ENCODE assay signal across 9 mouse cellular contexts in genomic region chr2:164134563-164134962, GRCm38 (mm10). TPM values are rescaled to one million over a fixed set of nuclear protein-coding genes. Genes with fewer than 3 reads are reported as not detected.
DNase-seq lines count a peak whose midpoint lies in the region; ATAC-seq and TF ChIP-seq lines count a peak whose summit lies in the region.
"Had no signal": no experiment of that assay in that cellular context is flagged by ENCODE, and none has a peak within 500 bp of the region (broad histone marks: within the 10 kb centered on the region; RNA-seq: fewer than 3 reads in every experiment).

No protein-coding gene starts in this region.

- DNase-seq in NIH3T3 (ENCODE audit: low read depth) = peak; percentile 61
- peak; percentile 47 for DNase-seq in lung, postnatal 36 days
- DNase-seq in T-cell, adult 2 months (ENCODE audit: low spot score) = no peak
- no peak for DNase-seq in thymus, adult 2 months

- peak; percentile 79 for TF ChIP-seq CTCF in intestine, postnatal 0 days (IDR thresholded peaks at IDR 0.05; ENCODE audit: low read depth)
- TF ChIP-seq CTCF in thymus, adult 2 months (IDR thresholded peaks at IDR 0.05; ENCODE audit: borderline replicate concordance, control insufficient read depth, extremely low read depth, insufficient read depth, low read length, poor library complexity) = no peak

- TF ChIP-seq POLR2A in thymus, adult 2 months (IDR thresholded peaks at IDR 0.05; ENCODE audit: control insufficient read depth, extremely low read depth, insufficient read depth, low read length, poor library complexity) = no peak

- H3K9me3 ChIP-seq in intestine, postnatal 0 days (ENCODE audit: control insufficient read depth) = no peaks in the 10 kb centered on the region
- H3K9me3 ChIP-seq in intestine, embryonic 15.5 days = no peaks in the 10 kb centered on the region
- H3K9me3 ChIP-seq: megakaryocyte, embryonic 14.5 days had no signal

- H3K27ac ChIP-seq in intestine, postnatal 0 days (ENCODE audit: low read depth, low read length) = no peak overlapping the region
- no peak overlapping the region for H3K27ac ChIP-seq in intestine, embryonic 15.5 days
- H3K27ac ChIP-seq in thymus, adult 2 months (ENCODE audit: control insufficient read depth, insufficient read depth, low read length) = no peak overlapping the region

- ATAC-seq in intestine, postnatal 0 days = no peak
- ATAC-seq in intestine, embryonic 15.5 days = no peak
- peak; percentile 67 for ATAC-seq in common myeloid progenitor, adult 5-6 weeks (replicated peaks; ENCODE audit: low read depth, poor library complexity, severe bottlenecking)

- H3K4me1 ChIP-seq in intestine, postnatal 0 days (replicated peaks; ENCODE audit: control insufficient read depth, insufficient read depth, low read length) = 0 out of 2 replicates have a peak, but pooled peaks cover 7% of the 10 kb centered on the region
- H3K4me1 ChIP-seq in intestine, embryonic 15.5 days (replicated peaks) = peaks cover 14% of the 10 kb centered on the region
- no peaks in the 10 kb centered on the region for H3K4me1 ChIP-seq in thymus, adult 2 months (replicated peaks; ENCODE audit: control insufficient read depth, insufficient read depth, low read length)

- H3K9ac ChIP-seq in intestine, postnatal 0 days (ENCODE audit: low read depth, low read length) = no peak overlapping the region
- no peak overlapping the region for H3K9ac ChIP-seq in intestine, embryonic 15.5 days

- H3K36me3 ChIP-seq in intestine, postnatal 0 days (ENCODE audit: control insufficient read depth, insufficient read depth) = peaks cover 24% of the 10 kb centered on the region; the same call in 1 of the 2 replicates
- no peaks in the 10 kb centered on the region for H3K36me3 ChIP-seq in intestine, embryonic 15.5 days
- H3K36me3 ChIP-seq in thymus, adult 2 months (ENCODE audit: control insufficient read depth, insufficient read depth, low read length) = peaks cover 70% of the 10 kb centered on the region

- WGBS in intestine, postnatal 0 days = 63% methylated on average over 6 of the region's 6 CpGs
- WGBS in intestine, embryonic 15.5 days = 60% methylated on average over 6 of the region's 6 CpGs
- WGBS in thymus, adult 2 months = 83% methylated on average over 6 of the region's 6 CpGs

- no peak overlapping the region for H3K4me2 ChIP-seq in intestine, postnatal 0 days (replicated peaks; ENCODE audit: low read depth)
- H3K4me2 ChIP-seq in intestine, embryonic 15.5 days (replicated peaks) = no peak overlapping the region

- no peaks in the 10 kb centered on the region for H3K27me3 ChIP-seq in intestine, postnatal 0 days (replicated peaks; ENCODE audit: control insufficient read depth, insufficient read depth, low read length)
- H3K27me3 ChIP-seq in intestine, embryonic 15.5 days (replicated peaks) = no peaks in the 10 kb centered on the region
- no peaks in the 10 kb centered on the region for H3K27me3 ChIP-seq in thymus, adult 2 months (ENCODE audit: control insufficient read depth, insufficient read depth, low read length)
- H3K27me3 ChIP-seq: megakaryocyte, embryonic 14.5 days had no signal

- no peak overlapping the region for H3K4me3 ChIP-seq in intestine, postnatal 0 days (ENCODE audit: low read depth, low read length)
- H3K4me3 ChIP-seq in intestine, embryonic 15.5 days (replicated peaks) = no peak overlapping the region
- H3K4me3 ChIP-seq in thymus, adult 2 months (ENCODE audit: control insufficient read depth, insufficient read depth, low read length) = no peak overlapping the region
- H3K4me3 ChIP-seq: megakaryocyte, embryonic 14.5 days had no signal

RNA-seq across cellular contexts. Expression of gene Kcns1, which starts 36.4 kb away (rescaled TPM):
- 0.07 and 0.21 TPM in 2 replicates for polyA plus RNA-seq in intestine, postnatal 0 days (2015; fragmentation: Nextera tagmentation; extraction: Ambion mirVana)
- 0.15 and 0.29 TPM in 2 replicates for polyA plus RNA-seq in intestine, embryonic 15.5 days (2015; fragmentation: Nextera tagmentation; extraction: Ambion mirVana)
- total RNA-seq in common myeloid progenitor, adult 5-6 weeks (2017) = 0.59 TPM in 1 of 2 replicates, not detected in the other
- 0.07 TPM in 1 of 2 replicates, not detected in the other for polyA plus RNA-seq in thymus, adult 2 months (2012; rRNA removed)

RNA-seq across cellular contexts. Expression of gene Wfdc5, which starts 48.0 kb away (rescaled TPM):
- 0.44 TPM in 1 of 2 replicates, not detected in the other for polyA plus RNA-seq in intestine, postnatal 0 days (2015; fragmentation: Nextera tagmentation; extraction: Ambion mirVana)
- not detected in 2 replicates for polyA plus RNA-seq in intestine, embryonic 15.5 days (2015; fragmentation: Nextera tagmentation; extraction: Ambion mirVana)
- total RNA-seq in common myeloid progenitor, adult 5-6 weeks (2017) = not detected in 2 replicates
- polyA plus RNA-seq in thymus, adult 2 months (2012; rRNA removed) = 0.11 and 0.65 TPM in 2 replicates
- polyA plus RNA-seq: heart, embryonic 16.5 days had no signal

RNA-seq across cellular contexts. Expression of gene Wfdc12, which starts 55.8 kb away (rescaled TPM):
- not detected in 2 replicates for polyA plus RNA-seq in intestine, postnatal 0 days (2015; fragmentation: Nextera tagmentation; extraction: Ambion mirVana)
- polyA plus RNA-seq in intestine, embryonic 15.5 days (2015; fragmentation: Nextera tagmentation; extraction: Ambion mirVana) = not detected in 2 replicates
- total RNA-seq in common myeloid progenitor, adult 5-6 weeks (2017) = not detected in 2 replicates
- polyA plus RNA-seq in thymus, adult 2 months (2012; rRNA removed) = 0.42 TPM in 1 of 2 replicates, not detected in the other
- polyA plus RNA-seq: heart, embryonic 16.5 days had no signal

Comparison
In these comparisons a context has a peak if more than half of its experiments do, and no peak if none do; other contexts are left out.
1. DNase-seq: peak in NIH3T3 (single experiment) and lung, postnatal 36 days (single experiment); none in T-cell, adult 2 months (single experiment) and thymus, adult 2 months (single experiment).